Mouse (Mus musculus) cerebellum, adult (tissue): ENCODE measurements at regions not wholly inside any gene's neighbourhood (a gene's known extent, or its start where the extent isn't known, plus 50 kb on each side); places are given as distances from the start of the nearest gene placed in this dataset.

ENCODE experiments used
- ATAC-seq: cut with Nextera tagmentation; 2 replicates; pipeline ENCODE4 v1.9.2; 2017; ENCODE audit warnings: mild to moderate bottlenecking, moderate library complexity, mixed read lengths; ENCODE audit not compliant: insufficient number of reproducible peaks, low FRiP score, low TSS enrichment

DNA sequence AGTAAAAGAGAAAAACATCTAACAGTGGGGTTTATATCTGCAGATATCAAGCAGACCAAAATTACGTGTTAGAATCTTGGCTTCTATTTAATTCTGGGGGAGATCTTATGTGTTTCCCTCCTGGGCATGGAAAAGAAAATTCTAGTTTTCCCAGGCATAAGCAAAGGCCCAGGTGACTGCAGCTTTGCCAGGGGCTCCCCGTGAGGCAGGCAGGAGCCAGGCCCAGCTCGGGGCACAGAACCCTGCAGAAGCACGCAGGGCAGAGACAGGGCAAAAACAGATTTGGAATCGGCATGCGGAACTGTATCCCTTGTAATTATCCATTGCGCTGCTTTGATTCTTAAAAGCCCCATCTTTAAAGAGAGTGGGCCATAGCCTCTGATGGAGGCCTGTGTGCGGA lies 250.4 kb upstream of the Slc35b3 start:
- no peak; the same call in 1 of the 2 replicates for ATAC-seq

DNA sequence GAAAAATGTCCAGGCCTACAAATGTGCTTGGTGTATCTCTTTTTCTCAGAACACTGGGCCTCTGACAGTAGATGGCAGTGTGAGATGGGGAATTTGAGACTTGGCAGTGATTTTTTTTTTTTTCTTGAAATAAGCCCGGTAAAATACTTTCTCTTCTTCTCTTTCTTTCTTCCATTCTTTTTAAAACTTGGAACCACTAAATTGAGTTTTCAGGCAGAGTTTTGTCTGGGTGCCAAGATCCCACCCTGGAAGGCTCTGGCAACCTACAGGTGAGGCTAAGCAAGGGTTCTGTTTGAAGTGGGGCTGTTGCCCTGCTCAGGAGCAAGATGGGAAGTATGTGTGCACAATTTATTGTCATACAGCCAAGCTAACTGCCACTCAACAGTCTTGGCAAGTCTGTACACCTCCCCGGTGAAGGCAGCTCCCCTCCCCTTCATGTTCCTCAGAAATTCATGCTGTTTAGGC lies 223.1 kb upstream of the Slc35b3 start:
- peak; percentile 82 for ATAC-seq

DNA sequence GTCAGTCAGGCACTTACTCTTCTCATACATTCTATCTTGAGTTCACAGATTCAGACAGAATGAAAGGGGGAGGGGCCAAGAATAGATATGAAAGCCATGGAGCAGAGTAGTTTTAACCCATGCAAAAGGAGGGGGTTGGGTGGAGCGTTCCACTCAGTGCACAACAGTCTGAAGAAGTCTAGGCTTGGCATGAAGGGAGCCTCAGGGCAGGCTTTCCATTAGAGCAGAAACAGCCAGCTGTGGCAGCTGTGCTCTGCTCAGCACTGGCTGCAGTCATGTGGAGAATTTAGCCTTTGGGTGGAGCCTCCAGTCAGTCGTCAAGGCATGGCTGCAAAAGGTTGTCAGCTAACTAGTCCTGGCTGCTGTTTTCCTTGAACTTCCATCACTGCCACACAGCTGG lies 201.3 kb upstream of the Slc35b3 start:
- no peak for ATAC-seq

DNA sequence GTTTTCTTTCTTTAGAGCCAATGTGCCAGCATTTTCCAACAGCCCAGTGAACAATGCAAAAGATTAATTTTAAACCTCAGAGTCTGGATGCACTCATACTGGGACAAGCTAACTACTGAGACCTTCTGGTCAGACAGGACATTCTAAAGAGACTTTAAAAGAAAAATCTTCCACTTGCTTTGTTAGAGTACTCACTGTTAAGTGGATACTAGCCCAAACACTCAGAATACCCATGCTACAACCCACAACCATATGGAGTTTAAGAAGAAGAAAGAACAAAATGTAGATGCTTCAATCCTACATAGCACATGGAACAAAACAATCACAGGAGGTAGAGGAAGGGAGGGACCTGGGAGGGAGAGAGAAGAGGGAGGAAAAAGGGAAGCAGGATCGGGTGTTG lies 167.3 kb upstream of the Slc35b3 start:
- no peak for ATAC-seq

DNA sequence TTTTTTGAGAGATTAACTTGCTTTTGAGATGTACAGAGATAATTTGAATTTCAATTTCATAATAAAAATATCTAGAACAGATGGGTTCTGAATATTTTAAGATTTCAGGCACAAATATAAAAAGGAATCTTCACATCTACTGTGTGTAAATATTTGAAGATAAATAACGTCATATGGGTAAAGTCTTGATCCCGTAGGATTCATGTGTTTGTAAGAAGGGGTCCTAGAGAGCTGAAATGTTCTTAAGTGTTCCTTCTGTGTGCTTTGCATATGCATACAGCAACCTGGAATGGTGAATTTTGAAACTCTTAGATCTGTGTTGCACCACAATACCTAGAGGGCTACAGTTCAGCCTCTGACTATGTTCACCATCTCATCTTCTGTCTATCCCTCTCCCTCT lies 131.4 kb upstream of the Slc35b3 start:
- ATAC-seq: no peak

DNA sequence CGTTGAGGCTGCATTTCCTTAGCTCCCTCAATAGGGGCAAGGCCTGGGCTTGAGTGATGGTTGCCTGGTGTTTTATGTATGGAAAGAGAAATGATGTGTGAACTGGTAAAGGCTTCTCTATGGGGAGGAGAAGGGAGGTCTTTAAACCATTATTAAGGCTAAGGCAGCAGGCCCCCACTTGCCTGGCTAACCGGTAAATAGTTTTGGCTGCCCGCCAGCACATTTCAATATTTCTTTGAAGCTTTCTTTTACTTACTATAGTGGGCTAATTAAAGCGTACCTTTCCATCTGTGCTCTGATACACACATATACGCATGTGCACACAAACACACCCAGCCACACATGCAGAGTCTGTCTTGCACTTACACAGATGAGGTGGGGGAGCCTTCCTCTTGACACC lies 123.9 kb upstream of the Slc35b3 start:
- ATAC-seq: no peak

DNA sequence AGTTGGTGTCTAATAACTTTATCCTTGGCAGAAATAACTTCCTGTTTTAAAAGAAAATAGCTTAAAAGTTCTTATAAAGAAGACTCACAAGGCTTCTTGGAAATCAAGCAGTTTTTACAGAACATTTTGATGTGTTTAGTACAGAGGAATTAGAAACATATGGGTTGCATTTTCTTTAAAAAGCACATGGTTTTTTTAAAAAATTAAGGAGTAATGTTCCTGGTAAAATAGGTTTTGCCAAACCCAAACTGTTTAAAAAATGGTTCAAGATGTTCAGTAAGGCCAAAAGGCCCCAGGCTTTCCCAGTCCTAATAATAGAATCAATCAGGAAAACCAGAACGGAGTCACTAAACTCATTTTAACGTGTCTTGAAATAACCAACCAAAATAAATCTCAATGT lies 113.5 kb upstream of the Slc35b3 start:
- ATAC-seq: no peak

DNA sequence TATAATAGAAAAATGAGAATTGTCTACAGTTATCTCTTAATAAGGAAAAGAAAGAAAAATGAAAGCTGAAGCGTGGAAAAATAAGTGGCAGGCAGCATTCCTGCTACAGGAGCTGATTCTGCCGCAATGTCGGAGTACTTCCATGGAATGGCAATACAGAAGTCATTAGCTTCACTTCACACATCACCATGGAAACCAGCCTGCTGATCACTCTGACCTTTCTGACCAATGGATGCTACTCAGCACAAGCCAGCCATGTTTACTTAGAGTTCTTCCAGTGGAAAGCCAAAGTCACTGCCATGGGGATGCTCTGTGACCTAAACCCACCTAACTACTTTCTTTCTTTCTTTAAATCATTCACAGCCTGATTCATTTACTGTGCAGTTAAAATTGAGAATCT lies 71.6 kb upstream of the Slc35b3 start:
- ATAC-seq: no peak

DNA sequence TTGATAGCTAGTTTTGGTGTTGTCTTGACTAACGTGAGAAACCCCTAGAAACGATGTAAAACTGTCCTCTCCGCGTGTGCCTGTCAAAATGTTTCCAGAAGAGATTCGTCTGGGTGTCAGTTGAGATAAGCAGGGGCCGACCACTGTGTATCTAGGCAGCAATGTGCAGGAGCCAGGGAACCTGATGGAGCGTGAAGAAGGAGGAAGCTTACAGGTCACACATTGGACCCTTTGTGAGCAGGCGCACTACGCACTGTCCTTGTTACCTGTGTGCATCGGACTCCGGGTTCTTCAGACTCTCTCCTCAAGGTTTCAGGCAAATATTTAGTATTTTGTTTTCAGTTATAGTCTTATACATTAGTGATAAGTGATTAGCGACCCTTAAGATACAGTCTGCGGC lies 59.5 kb upstream of the Slc35b3 start:
- ATAC-seq: no peak

DNA sequence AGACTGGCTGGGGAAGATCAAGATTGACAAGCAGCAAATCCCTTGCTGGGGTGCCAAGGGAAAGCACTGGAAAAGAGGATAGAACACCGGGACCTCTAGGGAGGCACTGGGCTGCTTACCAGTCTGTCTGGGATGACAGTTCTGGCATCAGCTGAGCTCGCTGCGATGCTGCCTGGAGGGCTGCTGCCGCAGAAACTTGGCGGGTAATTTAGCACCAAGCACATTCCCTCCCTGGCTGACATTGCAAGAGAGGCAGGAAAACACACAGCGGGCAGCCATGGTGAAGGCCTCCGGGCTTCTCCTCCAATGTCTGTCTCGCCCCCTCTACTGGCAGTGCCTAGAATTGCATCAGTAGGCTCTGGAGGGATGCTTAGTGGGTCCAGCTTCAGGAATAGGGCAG lies 51.0 kb upstream of the Slc35b3 start:
- ATAC-seq: peak; percentile 97
